Mouse (Mus musculus) embryonic facial prominence, embryonic 14.5 days (tissue): Measurements from ENCODE around the gene Slc38a2. TPM values are rescaled to one million over a fixed set of nuclear protein-coding genes. Genes with fewer than 3 reads are reported as not detected.

ENCODE experiments used
- ATAC-seq: fragments of 200-750 bp; cut with Nextera tagmentation; 2 replicates; pipeline ENCODE4 v1.8.0; 2017; ENCODE audit warnings: low read depth, moderate number of reproducible peaks, moderate TSS enrichment
- DNase-seq: peaks from one replicate; pipeline ENCODE4 v3.0.0-alpha.2; 2015; ENCODE audit warnings: low spot score
- H3K27ac ChIP-seq: fragments of 300-500 bp; sonication (generic); replicated peaks from 2 replicates; pipeline ENCODE4 v1.5.1; 2014; ENCODE audit warnings: low read depth, mild to moderate bottlenecking, low read length, moderate library complexity
- H3K27me3 ChIP-seq: fragments of 300-500 bp; sonication (generic); replicated peaks from 2 replicates; pipeline ENCODE4 v1.6.1; 2014; ENCODE audit warnings: low read length; ENCODE audit not compliant: control insufficient read depth, insufficient read depth
- H3K36me3 ChIP-seq: fragments of 300-500 bp; sonication (generic); 2 replicates; pipeline ENCODE4 v1.6.1; 2014; ENCODE audit warnings: low read length, mixed read lengths; ENCODE audit not compliant: control insufficient read depth, insufficient read depth
- H3K4me1 ChIP-seq: fragments of 300-500 bp; sonication (generic); 2 replicates; pipeline ENCODE4 v1.6.1; 2014; ENCODE audit warnings: antibody characterized with exemption, low read length; ENCODE audit not compliant: control insufficient read depth, insufficient read depth
- H3K4me2 ChIP-seq: fragments of 300-500 bp; sonication (generic); 2 replicates; pipeline ENCODE4 v1.6.1; 2014; ENCODE audit warnings: low read depth, mild to moderate bottlenecking, low read length, moderate library complexity, mixed read lengths
- H3K4me3 ChIP-seq: fragments of 300-500 bp; sonication (generic); 2 replicates; pipeline ENCODE4 v1.5.1; 2014; ENCODE audit warnings: low read depth, mild to moderate bottlenecking, low read length
- H3K9ac ChIP-seq: fragments of 300-500 bp; sonication (generic); 2 replicates; pipeline ENCODE4 v1.6.1; 2014; ENCODE audit warnings: low read depth, mild to moderate bottlenecking, low read length, moderate library complexity, mixed read lengths
- H3K9me3 ChIP-seq: fragments of 300-500 bp; sonication (generic); 2 replicates; pipeline ENCODE4 v1.6.1; 2016; ENCODE audit warnings: low read length; ENCODE audit not compliant: control insufficient read depth
- WGBS: fragments of 180-500 bp; shearing (Covaris S2); extraction: QIAGEN DNeasy Blood & Tissue Kit; methylation state at CpG from one replicate; pipeline ENCODE4 v1.1.7; 2014; 5-methylcytosine and 5-hydroxymethylcytosine counted together
- polyA plus RNA-seq: library from polyadenylated mRNA; unstranded; fragments of >200 nt; fragmentation: Nextera tagmentation; extraction: Ambion mirVana; gene quantifications from 2 replicates; pipeline ENCODE4 v1.2.1, GENCODE M21; 2014

Gene Slc38a2
- polyA plus RNA-seq, 1 experiment from 2014 or later: 147 TPM

GRCm38 (mm10) chr15:96688036-96688435 lies 11.5 kb downstream of the Slc38a2 start:
- Histone ChIP-seq H3K27ac (no peak overlapping the region), H3K27me3 (no peaks in the 10 kb centered on the region), H3K4me2 (no peak overlapping the region), H3K9ac (no peak overlapping the region), H3K36me3 (peaks cover 61% of the 10 kb centered on the region), H3K4me1 (peaks cover 4% of the 10 kb centered on the region; the same call in 1 of the 2 replicates), H3K4me3 (no peak overlapping the region), H3K9me3 (no peaks in the 10 kb centered on the region)
- DNase-seq (no peak), ATAC-seq (no peak)
- WGBS: 77% methylated on average over 6 of the region's 6 CpGs

- 62% methylated on average over 1 of the region's 1 CpGs for WGBS
- no peak overlapping the region for H3K4me2 ChIP-seq
- H3K9ac ChIP-seq: no peak overlapping the region
- DNase-seq (no peak), ATAC-seq (no peak)
- H3K27me3 ChIP-seq: no peaks in the 10 kb centered on the region
- peaks cover 54% of the 10 kb centered on the region for H3K36me3 ChIP-seq
- peaks cover 7% of the 10 kb centered on the region; the same call in 1 of the 2 replicates for H3K4me1 ChIP-seq
- no peaks in the 10 kb centered on the region for H3K9me3 ChIP-seq
- no peak overlapping the region for H3K27ac ChIP-seq
- no peak overlapping the region for H3K4me3 ChIP-seq
Observed at GRCm38 (mm10) chr15:96687366-96687765, 12.2 kb downstream of the Slc38a2 start.

GRCm38 (mm10) chr15:96686201-96687159 lies 13.1 kb downstream of the Slc38a2 start:
- Histone ChIP-seq H3K9ac (no peak overlapping the region), H3K4me3 (no peak overlapping the region), H3K4me2 (no peak overlapping the region), H3K27me3 (no peaks in the 10 kb centered on the region), H3K27ac (no peak overlapping the region), H3K4me1 (peaks cover 9% of the 10 kb centered on the region; the same call in 1 of the 2 replicates), H3K36me3 (peaks cover 45% of the 10 kb centered on the region), H3K9me3 (no peaks in the 10 kb centered on the region)
- ATAC-seq (no peak), DNase-seq (no peak)
- WGBS: 74% methylated on average over 9 of the region's 9 CpGs

GRCm38 (mm10) chr15:96685273-96685672 lies 14.3 kb downstream of the Slc38a2 start:
- DNase-seq (no peak), ATAC-seq (no peak)
- Histone ChIP-seq H3K9ac (no peak overlapping the region), H3K9me3 (no peaks in the 10 kb centered on the region), H3K4me3 (no peak overlapping the region), H3K27ac (no peak overlapping the region), H3K4me1 (peaks cover 9% of the 10 kb centered on the region; the same call in 1 of the 2 replicates), H3K27me3 (no peaks in the 10 kb centered on the region), H3K4me2 (no peak overlapping the region), H3K36me3 (peaks cover 33% of the 10 kb centered on the region)
- 65% methylated on average over 6 of the region's 6 CpGs for WGBS

GRCm38 (mm10) chr15:96684132-96684830 lies 15.2 kb downstream of the Slc38a2 start:
- Histone ChIP-seq H3K9ac (no peak overlapping the region), H3K27me3 (0 out of 2 replicates have a peak, but pooled peaks cover 5% of the 10 kb centered on the region), H3K4me1 (peaks cover 9% of the 10 kb centered on the region; the same call in 1 of the 2 replicates), H3K4me3 (no peak overlapping the region), H3K27ac (no peak overlapping the region), H3K36me3 (peaks cover 25% of the 10 kb centered on the region), H3K4me2 (peak overlapping the region; percentile 28), H3K9me3 (no peaks in the 10 kb centered on the region)
- ATAC-seq (no peak), DNase-seq (peak; percentile 77)
- WGBS: 38% methylated on average over 11 of the region's 11 CpGs

GRCm38 (mm10) chr15:96678871-96679773 lies 20.4 kb downstream of the Slc38a2 start:
- ATAC-seq: no peak
- no peak overlapping the region for H3K4me3 ChIP-seq

GRCm38 (mm10) chr15:96676518-96676917 lies 23.0 kb downstream of the Slc38a2 start:
- Histone ChIP-seq H3K4me3 (no peak overlapping the region), H3K9ac (no peak overlapping the region), H3K9me3 (no peaks in the 10 kb centered on the region), H3K27me3 (0 out of 2 replicates have a peak, but pooled peaks cover 5% of the 10 kb centered on the region), H3K4me1 (0 out of 2 replicates have a peak, but pooled peaks cover 6% of the 10 kb centered on the region), H3K27ac (no peak overlapping the region), H3K4me2 (no peak overlapping the region), H3K36me3 (no peaks in the 10 kb centered on the region)
- DNase-seq (peak; percentile 59), ATAC-seq (peak; percentile 15; the same call in 1 of the 2 replicates)
- 49% methylated on average over 10 of the region's 10 CpGs for WGBS

More at GRCm38 (mm10) chr15:96678871-96679773, 20.4 kb downstream of the Slc38a2 start:
- no peak overlapping the region for H3K27ac ChIP-seq
- 59% methylated on average over 19 of the region's 19 CpGs for WGBS
- no peak overlapping the region for H3K4me2 ChIP-seq
- no peak for DNase-seq
- H3K27me3 ChIP-seq: 0 out of 2 replicates have a peak, but pooled peaks cover 5% of the 10 kb centered on the region
- no peak overlapping the region for H3K9ac ChIP-seq
- 0 out of 2 replicates have a peak, but pooled peaks cover 12% of the 10 kb centered on the region for H3K4me1 ChIP-seq
- no peaks in the 10 kb centered on the region for H3K9me3 ChIP-seq
- H3K36me3 ChIP-seq: no peaks in the 10 kb centered on the region
